Comparison of ENCODE assay signal across 24 mouse cellular contexts in the genomic region with DNA sequence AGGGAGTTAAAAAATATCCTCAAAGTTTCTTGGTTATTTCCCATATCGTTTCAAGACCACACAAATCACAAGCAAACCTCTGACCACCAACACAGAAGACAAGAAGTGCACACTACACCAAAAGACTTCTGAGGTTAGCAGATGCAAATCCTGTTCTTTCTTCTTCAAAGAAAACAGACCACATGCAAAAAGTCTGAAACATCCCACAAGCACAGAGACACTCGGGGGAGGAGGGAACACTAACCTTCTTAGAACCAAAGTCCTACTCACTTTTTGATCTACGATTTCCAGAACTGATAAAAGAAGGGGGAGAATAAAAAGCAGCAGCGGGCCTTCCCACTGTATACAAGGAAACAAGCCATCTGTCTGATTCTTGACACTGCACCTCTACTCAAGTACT. TPM values are rescaled to one million over a fixed set of nuclear protein-coding genes. Genes with fewer than 3 reads are reported as not detected.
DNase-seq lines count a peak whose midpoint lies in the region; ATAC-seq and TF ChIP-seq lines count a peak whose summit lies in the region.
"Had no signal": no experiment of that assay in that cellular context is flagged by ENCODE, and none has a peak within 500 bp of the region (broad histone marks: within the 10 kb centered on the region; RNA-seq: fewer than 3 reads in every experiment).

No protein-coding gene starts in this region.

- no peaks in the 10 kb centered on the region for H3K36me3 ChIP-seq in thymus, adult 2 months (ENCODE audit: control insufficient read depth, insufficient read depth, low read length)
- H3K36me3 ChIP-seq: embryonic facial prominence, embryonic 12.5 days; hindbrain, embryonic 12.5 days; limb, embryonic 12.5 days; midbrain, embryonic 12.5 days; neural tube, embryonic 13.5 days had no signal

- H3K4me3 ChIP-seq in thymus, adult 2 months (ENCODE audit: control insufficient read depth, insufficient read depth, low read length): no peak overlapping the region
- H3K4me3 ChIP-seq: embryonic facial prominence, embryonic 12.5 days; heart, adult 2 months; hindbrain, embryonic 12.5 days; layer of hippocampus, adult 2 months; limb, embryonic 12.5 days; midbrain, embryonic 12.5 days; neural tube, embryonic 13.5 days had no signal

- no peak for TF ChIP-seq CTCF in thymus, adult 2 months (IDR thresholded peaks at IDR 0.05; ENCODE audit: borderline replicate concordance, control insufficient read depth, extremely low read depth, insufficient read depth, low read length, poor library complexity)

- DNase-seq in thymus, adult 2 months: peak; percentile 10
- DNase-seq in thymus, postnatal 36 days: no peak
- peak; percentile 76 for DNase-seq in induced T-regulatory cell, adult 2 months (ENCODE audit: low read depth)
- DNase-seq in thymus, postnatal 25 days: peak; percentile 17
- no peak for DNase-seq in urinary bladder, adult 2 months (ENCODE audit: low spot score)
- no peak for DNase-seq in layer of hippocampus, adult 11-12 months (ENCODE audit: low spot score)
- DNase-seq: adrenal gland, adult 8-10 months; cerebellum, adult 2 months; cerebellum, postnatal 25 days; forebrain, postnatal 0 days; gastrocnemius, postnatal 14 days; heart, adult 2 months; kidney, adult 8-10 months; kidney, postnatal 14 days; lung, adult 2 months; lung, postnatal 14 days had no signal

- no peaks in the 10 kb centered on the region for H3K4me1 ChIP-seq in thymus, adult 2 months (replicated peaks; ENCODE audit: control insufficient read depth, insufficient read depth, low read length)

- 6% methylated on average over 4 of the region's 4 CpGs for WGBS in thymus, adult 2 months

- H3K27me3 ChIP-seq in thymus, adult 2 months (ENCODE audit: control insufficient read depth, insufficient read depth, low read length): no peaks in the 10 kb centered on the region; the same call in 1 of the 2 replicates
- H3K27me3 ChIP-seq: embryonic facial prominence, embryonic 12.5 days; hindbrain, embryonic 12.5 days; limb, embryonic 12.5 days; midbrain, embryonic 12.5 days; neural tube, embryonic 13.5 days; Patski had no signal

- ATAC-seq in CD4-positive, CD25-positive, alpha-beta regulatory T cell, adult 4 months: peak; percentile 82
- ATAC-seq: forebrain, postnatal 0 days; Patski had no signal

- H3K27ac ChIP-seq in thymus, adult 2 months (ENCODE audit: control insufficient read depth, insufficient read depth, low read length): no peak overlapping the region
- H3K27ac ChIP-seq: embryonic facial prominence, embryonic 12.5 days; heart, adult 2 months; hindbrain, embryonic 12.5 days; limb, embryonic 12.5 days; midbrain, embryonic 12.5 days; neural tube, embryonic 13.5 days had no signal

- no peak for TF ChIP-seq POLR2A in thymus, adult 2 months (IDR thresholded peaks at IDR 0.05; ENCODE audit: control insufficient read depth, extremely low read depth, insufficient read depth, low read length, poor library complexity)

RNA-seq across cellular contexts. Expression of a gene that starts 9.0 kb away (rescaled TPM):
- polyA plus RNA-seq in thymus, adult 2 months (2012; rRNA removed): 35.0 and 44.0 TPM in 2 replicates
- 10 to 100 TPM; 23.4 to 27.6 TPM for polyA plus RNA-seq in CD4-positive, CD25-positive, alpha-beta regulatory T cell, adult 4 months (2017; shearing (Covaris generic))
- 63.8 and 75.8 TPM in 2 replicates for polyA plus RNA-seq in urinary bladder, adult 2 months (2012; rRNA removed)

RNA-seq across cellular contexts. Expression of a gene that starts 35.4 kb away (rescaled TPM):
- polyA plus RNA-seq in thymus, adult 2 months (2012; rRNA removed): 17.4 and 19.9 TPM in 2 replicates
- 10 to 100 TPM; 35.0 to 39.5 TPM for polyA plus RNA-seq in CD4-positive, CD25-positive, alpha-beta regulatory T cell, adult 4 months (2017; shearing (Covaris generic))
- polyA plus RNA-seq in urinary bladder, adult 2 months (2012; rRNA removed): 33.3 and 35.0 TPM in 2 replicates

Comparison
In these comparisons a context has a peak if more than half of its experiments do, and no peak if none do; other contexts are left out.
1. DNase-seq: peak in thymus, adult 2 months (single experiment), induced T-regulatory cell, adult 2 months (single experiment) and thymus, postnatal 25 days (single experiment); none in thymus, postnatal 36 days (0 of 2), urinary bladder, adult 2 months (single experiment) and layer of hippocampus, adult 11-12 months (single experiment).